Mouse (Mus musculus) heart, postnatal 0 days (tissue): ENCODE measurements at regions not wholly inside any gene's neighbourhood (a gene's known extent, or its start where the extent isn't known, plus 50 kb on each side); places are given as distances from the start of the nearest gene placed in this dataset.

Experiments used
- ATAC-seq: fragments of 200-750 bp; cut with Nextera tagmentation; 2 replicates; pipeline ENCODE4 v1.8.0; 2017; ENCODE audit warnings: low read depth, moderate number of reproducible peaks, moderate library complexity; ENCODE audit not compliant: insufficient read depth
- DNase-seq: peaks from one replicate; pipeline ENCODE4 v3.0.0-alpha.2; 2016; ENCODE audit warnings: low spot score
- H3K27ac ChIP-seq: fragments of 300-500 bp; sonication (generic); 2 replicates; pipeline ENCODE4 v1.5.1; 2014; ENCODE audit warnings: low read depth, mild to moderate bottlenecking
- H3K27me3 ChIP-seq: fragments of 300-500 bp; sonication (generic); 2 replicates; pipeline ENCODE4 v1.6.1; 2014; ENCODE audit warnings: low read length, mixed read lengths; ENCODE audit not compliant: control insufficient read depth, insufficient read depth
- H3K36me3 ChIP-seq: fragments of 300-500 bp; sonication (generic); replicated peaks from 2 replicates; pipeline ENCODE4 v1.6.1; 2014; ENCODE audit warnings: low read length, mixed read lengths; ENCODE audit not compliant: control insufficient read depth, insufficient read depth
- H3K4me1 ChIP-seq: fragments of 300-500 bp; sonication (generic); 2 replicates; pipeline ENCODE4 v1.6.1; 2014; ENCODE audit warnings: antibody characterized with exemption; ENCODE audit not compliant: control insufficient read depth, insufficient read depth
- H3K4me2 ChIP-seq: fragments of 300-500 bp; sonication (generic); 2 replicates; pipeline ENCODE4 v1.6.1; 2014; ENCODE audit warnings: low read depth, mild to moderate bottlenecking, low read length, moderate library complexity
- H3K4me3 ChIP-seq: fragments of 300-500 bp; sonication (generic); 2 replicates; pipeline ENCODE4 v1.5.1; 2014; ENCODE audit warnings: low read depth, low read length
- H3K9ac ChIP-seq: fragments of 300-500 bp; sonication (generic); replicated peaks from 2 replicates; pipeline ENCODE4 v1.6.1; 2014; ENCODE audit warnings: low read depth, low read length, mixed read lengths
- H3K9me3 ChIP-seq: fragments of 300-500 bp; sonication (generic); replicated peaks from 2 replicates; pipeline ENCODE4 v1.6.1; 2016; ENCODE audit warnings: low read length; ENCODE audit not compliant: control insufficient read depth
- CTCF ChIP-seq: IDR thresholded peaks from 2 replicates; pipeline ENCODE4 v1.5.1; 2016; ENCODE audit warnings: antibody characterized with exemption, control low read depth, low read depth
- EP300 ChIP-seq: IDR thresholded peaks from 2 replicates; pipeline ENCODE4 v1.6.1; 2016; ENCODE audit warnings: antibody characterized with exemption, low read depth
- WGBS: fragments of 180-500 bp; shearing (Covaris S2); extraction: QIAGEN DNeasy Blood & Tissue Kit; methylation state at CpG from one replicate; pipeline ENCODE4 v1.1.7; 2014; 5-methylcytosine and 5-hydroxymethylcytosine counted together

- no peak overlapping the region for H3K4me3 ChIP-seq
- no peak overlapping the region for H3K9ac ChIP-seq
- H3K4me1 ChIP-seq: no peaks in the 10 kb centered on the region
- no peaks in the 10 kb centered on the region for H3K27me3 ChIP-seq
- no peaks in the 10 kb centered on the region for H3K36me3 ChIP-seq
- H3K4me2 ChIP-seq: no peak overlapping the region
- TF ChIP-seq CTCF (no peak), EP300 (no peak)
- no peaks in the 10 kb centered on the region for H3K9me3 ChIP-seq
- ATAC-seq (no peak), DNase-seq (no peak)
- H3K27ac ChIP-seq: no peak overlapping the region
Observed at GRCm38 (mm10) chrX:108608446-108608845, 56.2 kb downstream of the Gm379 start.

DNA sequence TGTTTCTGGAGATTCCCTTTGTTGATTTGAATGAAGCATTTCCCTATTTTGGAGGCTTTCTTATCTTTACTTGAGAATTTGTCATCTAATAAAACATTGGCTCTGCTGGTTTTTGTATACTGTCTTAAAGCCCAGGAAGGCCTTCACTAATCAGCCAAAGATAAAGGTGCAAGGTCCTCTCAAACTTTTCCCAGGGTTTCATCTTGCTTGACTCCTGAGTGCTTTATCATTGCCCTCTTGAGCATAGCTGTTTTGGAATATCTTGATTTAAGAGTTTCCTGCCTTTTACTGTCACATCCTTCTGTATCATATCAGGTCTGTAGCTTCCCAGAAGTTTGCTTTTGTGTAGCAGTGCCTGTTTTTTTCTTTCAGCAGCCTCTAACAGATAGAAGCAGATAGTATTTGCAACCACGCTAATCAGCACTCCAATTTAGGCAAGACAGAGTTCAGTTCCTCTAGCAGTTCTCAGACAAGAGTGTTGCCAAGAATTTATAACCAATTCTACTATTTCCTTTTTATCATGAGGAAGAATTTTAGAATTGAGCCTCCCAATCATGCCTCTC lies 64.7 kb downstream of the Gm379 start:
- Histone ChIP-seq H3K9me3 (no peaks in the 10 kb centered on the region), H3K4me2 (no peak overlapping the region), H3K4me1 (no peaks in the 10 kb centered on the region), H3K27me3 (no peaks in the 10 kb centered on the region), H3K36me3 (no peaks in the 10 kb centered on the region), H3K27ac (no peak overlapping the region), H3K4me3 (no peak overlapping the region), H3K9ac (no peak overlapping the region)
- no peak for TF ChIP-seq EP300
- no peak for TF ChIP-seq CTCF
- WGBS: 52% methylated on average over 1 of the region's 1 CpGs
- DNase-seq: no peak
- no peak for ATAC-seq

DNA sequence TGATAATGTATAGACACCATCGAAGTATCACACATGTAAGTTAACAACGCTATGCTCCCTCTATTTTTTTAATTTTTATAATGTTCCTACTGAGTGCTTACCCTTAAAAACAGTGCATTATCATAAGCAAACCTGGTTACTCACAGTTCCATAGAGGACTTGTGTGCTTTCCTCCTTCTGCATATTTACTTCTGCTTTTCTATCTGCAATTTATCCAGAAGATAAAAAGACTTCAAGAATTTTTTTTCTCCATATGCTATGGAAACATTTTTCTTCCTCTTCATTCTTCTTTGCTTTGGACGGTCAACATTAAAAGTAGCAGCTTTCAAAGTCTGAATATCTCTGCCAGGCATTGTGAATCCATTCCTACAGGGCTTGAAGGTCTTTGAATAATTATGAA lies 102.7 kb downstream of the Gm379 start:
- DNase-seq (no peak), ATAC-seq (no peak)
- no peaks in the 10 kb centered on the region for H3K36me3 ChIP-seq
- H3K9me3 ChIP-seq: no peaks in the 10 kb centered on the region
- TF ChIP-seq CTCF (no peak), EP300 (no peak)
- H3K4me2 ChIP-seq: no peak overlapping the region
- 72% methylated on average over 3 of the region's 3 CpGs for WGBS
- no peak overlapping the region for H3K27ac ChIP-seq
- no peak overlapping the region for H3K4me3 ChIP-seq
- no peaks in the 10 kb centered on the region for H3K27me3 ChIP-seq
- no peak overlapping the region for H3K9ac ChIP-seq
- no peaks in the 10 kb centered on the region for H3K4me1 ChIP-seq

DNA sequence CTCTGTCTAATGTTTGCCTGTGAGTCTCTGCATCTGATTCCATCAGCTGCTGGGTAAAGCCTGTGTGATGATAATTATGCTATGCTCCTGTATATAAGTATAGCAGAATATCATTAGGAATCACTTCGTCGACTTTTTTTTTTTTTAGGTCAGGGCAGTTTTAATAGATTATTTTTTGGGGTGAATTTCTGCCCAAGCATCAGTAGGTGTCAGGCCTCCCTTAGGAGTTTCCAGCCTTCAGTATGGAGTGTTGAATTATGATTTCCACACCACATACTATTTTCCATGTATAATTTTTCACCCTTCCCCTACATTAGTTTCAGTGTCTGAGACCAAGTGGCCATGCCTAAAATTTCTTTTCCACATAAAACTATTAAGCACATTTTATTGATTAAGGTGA lies 121.5 kb downstream of the Gm379 start:
- no peak overlapping the region for H3K4me2 ChIP-seq
- no peaks in the 10 kb centered on the region for H3K4me1 ChIP-seq
- DNase-seq (no peak), ATAC-seq (no peak)
- H3K4me3 ChIP-seq: no peak overlapping the region
- no peak overlapping the region for H3K27ac ChIP-seq
- H3K9ac ChIP-seq: no peak overlapping the region
- H3K9me3 ChIP-seq: no peaks in the 10 kb centered on the region
- H3K27me3 ChIP-seq: no peaks in the 10 kb centered on the region
- WGBS: 46% methylated on average over 2 of the region's 2 CpGs
- H3K36me3 ChIP-seq: no peaks in the 10 kb centered on the region
- TF ChIP-seq CTCF (no peak), EP300 (no peak)

- TF ChIP-seq EP300 (no peak), CTCF (no peak)
- Histone ChIP-seq H3K9me3 (no peaks in the 10 kb centered on the region), H3K27ac (no peak overlapping the region), H3K4me2 (no peak overlapping the region), H3K27me3 (no peaks in the 10 kb centered on the region), H3K36me3 (no peaks in the 10 kb centered on the region), H3K4me3 (no peak overlapping the region), H3K4me1 (no peaks in the 10 kb centered on the region), H3K9ac (no peak overlapping the region)
- 78% methylated on average over 2 of the region's 2 CpGs for WGBS
- ATAC-seq (no peak), DNase-seq (no peak)
Observed at GRCm38 (mm10) chrX:108541410-108541809, 123.3 kb downstream of the Gm379 start.

DNA sequence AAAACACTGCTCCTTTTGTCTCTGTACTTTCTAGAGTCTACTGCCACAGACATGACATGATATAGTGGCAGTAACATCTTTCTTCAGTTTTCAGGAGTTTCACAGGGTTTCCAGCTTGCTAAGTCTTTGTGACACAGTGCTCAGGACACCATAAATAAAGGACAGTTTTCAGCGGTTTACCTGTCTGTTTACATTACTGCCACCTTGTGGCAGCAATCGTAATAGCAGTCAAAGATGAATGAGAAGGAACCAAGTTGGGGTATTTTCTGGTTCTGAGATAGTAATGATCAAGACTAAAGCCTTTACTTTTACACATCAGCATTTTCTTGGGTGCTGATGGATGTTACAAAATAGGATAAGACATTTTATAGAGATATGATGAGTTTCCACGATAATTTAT lies 127.7 kb downstream of the Gm379 start:
- Histone ChIP-seq H3K9ac (no peak overlapping the region), H3K27ac (no peak overlapping the region), H3K9me3 (no peaks in the 10 kb centered on the region), H3K4me3 (no peak overlapping the region), H3K4me2 (no peak overlapping the region), H3K4me1 (no peaks in the 10 kb centered on the region), H3K27me3 (no peaks in the 10 kb centered on the region), H3K36me3 (no peaks in the 10 kb centered on the region)
- WGBS: 5% methylated on average over 3 of the region's 3 CpGs
- TF ChIP-seq CTCF (peak; percentile 63), EP300 (no peak)
- DNase-seq: no peak
- ATAC-seq: no peak
